Mouse (Mus musculus) neutrophil, adult 83 days (primary cell): ENCODE measurements around the gene Olfr1387. TPM values are rescaled to one million over a fixed set of nuclear protein-coding genes. Genes with fewer than 3 reads are reported as not detected.

Source experiments
- total RNA-seq, 2 experiments: library from RNA; stranded (reverse); gene quantifications; one replicate each; pipeline ENCODE4 v1.2.4; 2023

Gene Olfr1387
- total RNA-seq = not detected

DNA sequence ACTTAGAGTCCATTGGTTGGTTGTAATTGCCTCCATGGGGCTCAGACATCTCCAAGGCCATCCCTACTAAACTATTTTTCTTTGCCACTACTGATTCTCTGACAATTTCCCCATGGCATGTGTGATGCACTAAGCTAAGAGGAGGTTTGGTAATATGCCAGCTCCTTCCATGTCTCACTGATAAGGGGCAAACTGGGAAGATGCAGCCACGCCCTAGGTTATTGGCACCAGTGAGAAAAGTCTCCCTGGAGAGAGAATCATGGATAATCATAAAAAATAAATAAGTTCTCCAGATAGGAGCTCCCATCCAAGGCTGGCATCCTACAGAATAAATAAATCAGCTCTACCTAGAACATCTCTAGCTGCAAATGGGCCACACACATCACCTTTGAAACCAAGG is at the start of gene Olfr1387:
Olfr1387 (plus strand) TSS at position 301 of the 400 bp plus-strand sequence.

DNA sequence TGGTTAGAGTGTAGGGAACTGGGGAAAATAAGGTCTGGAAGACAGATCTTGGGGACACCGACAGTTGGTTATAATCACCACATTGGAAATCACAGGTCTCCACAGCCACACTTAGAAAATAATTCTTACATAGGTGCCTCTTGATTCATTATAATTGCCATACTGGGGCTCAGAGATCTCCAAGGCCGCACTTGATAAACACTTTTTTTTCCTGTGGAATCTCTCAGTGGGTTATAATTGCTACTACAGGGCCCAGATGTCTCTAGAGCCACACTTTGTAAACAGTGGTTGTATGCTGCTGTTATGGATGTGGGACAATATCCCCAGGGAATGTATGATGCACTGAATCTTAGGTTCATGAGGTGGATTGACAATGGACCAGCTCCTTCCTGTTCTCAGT is 32.4 kb upstream of the Olfr1387 start, which contains the start of gene Olfr1389:
Olfr1389 (plus strand) TSS at position 301 of the 400 bp plus-strand sequence.

GRCm38 (mm10) chr11:49436411-49436810 is 18.7 kb upstream of the Olfr1387 start, which contains the start of gene Olfr1388:
TSS of gene Olfr1388 (plus strand) at chr11:49436624.

DNA sequence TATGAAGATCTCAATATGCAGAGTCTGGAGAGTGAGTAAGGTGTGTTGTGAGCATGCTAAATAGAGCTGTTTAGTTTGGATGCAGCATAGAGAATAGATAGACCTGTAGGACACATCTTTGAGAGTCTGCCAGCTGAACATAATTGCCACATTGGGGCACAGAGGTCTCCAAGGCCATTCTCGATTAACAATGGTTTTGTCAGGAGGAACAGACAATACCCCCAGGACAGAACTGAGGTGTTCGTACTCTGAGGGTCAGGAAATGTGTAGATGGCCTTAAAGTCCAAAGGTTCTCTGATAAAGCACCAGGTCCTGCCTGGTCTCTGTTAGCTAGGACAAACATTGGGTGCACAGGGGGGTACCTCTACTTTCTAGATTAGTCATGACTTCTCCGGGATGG is 9.6 kb downstream of the Olfr1387 start, which contains the start of gene Olfr1386:
Olfr1386 (plus strand) TSS at position 301 of the 400 bp plus-strand sequence.

DNA sequence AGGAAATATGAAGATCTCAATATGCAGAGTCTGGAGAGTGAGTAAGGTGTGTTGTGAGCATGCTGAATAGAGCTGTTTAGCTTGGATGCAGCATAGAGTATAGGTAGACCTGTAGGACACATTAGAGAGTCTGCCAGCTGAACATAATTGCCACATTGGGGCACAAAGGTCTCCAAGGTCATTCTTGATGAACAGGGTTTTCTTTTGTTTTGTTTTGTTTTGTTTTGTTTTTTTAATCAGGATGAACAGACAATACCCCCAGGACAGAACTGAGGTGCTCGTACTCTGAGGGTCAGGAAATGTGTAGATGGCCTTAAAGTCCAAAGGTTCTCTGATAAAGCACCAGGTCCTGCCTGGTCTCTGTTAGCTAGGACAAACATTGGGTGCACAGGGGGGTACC is 33.6 kb downstream of the Olfr1387 start, which contains the start of gene Olfr1385:
Olfr1385 (plus strand) TSS at position 301 of the 400 bp plus-strand sequence.

Other genes with a start within 250 kb of the Olfr1387 start
- gene Mgat1, start 211.2 kb upstream of the Olfr1387 start, total RNA-seq = 10 to 100 TPM; 69.3 to 81.5 TPM
- gene Olfr1393, start 177.0 kb upstream of the Olfr1387 start, total RNA-seq = under 1 TPM in 1 of 2 experiments, not detected in 1; 0.73 TPM
- not detected for gene Olfr1392, start 170.1 kb upstream of the Olfr1387 start, total RNA-seq
- not detected for gene Olfr10, start 150.6 kb upstream of the Olfr1387 start, total RNA-seq
- gene Olfr1391, start 132.6 kb upstream of the Olfr1387 start, total RNA-seq = not detected
- not detected for gene Olfr1390, start 120.2 kb upstream of the Olfr1387 start, total RNA-seq
- gene Olfr1389, start 32.3 kb upstream of the Olfr1387 start, total RNA-seq = not detected
- gene Olfr1388, start 18.7 kb upstream of the Olfr1387 start, total RNA-seq = under 1 TPM; 0.26 to 0.28 TPM
- gene Olfr1386, start 9.7 kb downstream of the Olfr1387 start, total RNA-seq = not detected
- gene Olfr1385, start 33.7 kb downstream of the Olfr1387 start, total RNA-seq = not detected
- not detected for gene Olfr1384, start 51.4 kb downstream of the Olfr1387 start, total RNA-seq
- gene Olfr1383, start 64.3 kb downstream of the Olfr1387 start, total RNA-seq = not detected
- not detected for gene Olfr1382, start 72.9 kb downstream of the Olfr1387 start, total RNA-seq
- gene Olfr1381, start 88.1 kb downstream of the Olfr1387 start, total RNA-seq = not detected
- not detected for gene Olfr1380, start 101.5 kb downstream of the Olfr1387 start, total RNA-seq
- gene Flt4, start 153.9 kb downstream of the Olfr1387 start, total RNA-seq = under 1 TPM; 0.04 to 0.20 TPM
- gene Scgb3a1, start 208.3 kb downstream of the Olfr1387 start, total RNA-seq = not detected